Mouse (Mus musculus) limb, embryonic 14.5 days (tissue): ENCODE measurements around the gene Slc25a22. TPM values are rescaled to one million over a fixed set of nuclear protein-coding genes. Genes with fewer than 3 reads are reported as not detected.

ENCODE experiments used
- ATAC-seq: fragments of 200-750 bp; cut with Nextera tagmentation; 2 replicates; pipeline ENCODE4 v1.8.0; 2017; ENCODE audit warnings: low read depth, moderate number of reproducible peaks, moderate TSS enrichment; ENCODE audit not compliant: low FRiP score
- DNase-seq: peaks from one replicate; pipeline ENCODE4 v3.0.0-alpha.2; 2015; ENCODE audit warnings: low spot score
- H3K27ac ChIP-seq: fragments of 300-500 bp; sonication (generic); replicated peaks from 2 replicates; pipeline ENCODE4 v1.5.1; 2014; ENCODE audit warnings: low read depth, mild to moderate bottlenecking, low read length, moderate library complexity, mixed read lengths
- H3K27me3 ChIP-seq: fragments of 300-500 bp; sonication (generic); 2 replicates; pipeline ENCODE4 v1.6.1; 2014; ENCODE audit warnings: low read length, mixed read lengths; ENCODE audit not compliant: control insufficient read depth, insufficient read depth
- H3K36me3 ChIP-seq: fragments of 300-500 bp; sonication (generic); 2 replicates; pipeline ENCODE4 v1.6.1; 2014; ENCODE audit warnings: mild to moderate bottlenecking, low read length, moderate library complexity, mixed read lengths; ENCODE audit not compliant: control insufficient read depth, insufficient read depth
- H3K4me1 ChIP-seq: fragments of 300-500 bp; sonication (generic); 2 replicates; pipeline ENCODE4 v1.6.1; 2014; ENCODE audit warnings: antibody characterized with exemption, low read length, mixed read lengths; ENCODE audit not compliant: control insufficient read depth, insufficient read depth
- H3K4me2 ChIP-seq: fragments of 300-500 bp; sonication (generic); replicated peaks from 2 replicates; pipeline ENCODE4 v1.6.1; 2014; ENCODE audit warnings: low read depth, mild to moderate bottlenecking, low read length, moderate library complexity; ENCODE audit not compliant: severe bottlenecking
- H3K4me3 ChIP-seq: fragments of 300-500 bp; sonication (generic); replicated peaks from 2 replicates; pipeline ENCODE4 v1.5.1; 2014; ENCODE audit warnings: low read length
- H3K9ac ChIP-seq: fragments of 300-500 bp; sonication (generic); 2 replicates; pipeline ENCODE4 v1.6.1; 2014; ENCODE audit warnings: mild to moderate bottlenecking, low read depth, low read length, moderate library complexity; ENCODE audit not compliant: severe bottlenecking
- H3K9me3 ChIP-seq: fragments of 300-500 bp; sonication (generic); 2 replicates; pipeline ENCODE4 v1.6.1; 2016; ENCODE audit warnings: low read length; ENCODE audit not compliant: control insufficient read depth
- POLR2A ChIP-seq: fragments of 200-500 bp; IDR thresholded peaks from 2 replicates; pipeline ENCODE4 v1.8.0; 2012; ENCODE audit warnings: inconsistent platforms, mild to moderate bottlenecking, moderate library complexity, borderline replicate concordance; ENCODE audit not compliant: insufficient read depth, insufficient read length; ENCODE audit errors: extremely low read depth
- WGBS: fragments of 180-500 bp; shearing (Covaris S2); extraction: QIAGEN DNeasy Blood & Tissue Kit; methylation state at CpG from one replicate; pipeline ENCODE4 v1.1.7; 2014; 5-methylcytosine and 5-hydroxymethylcytosine counted together
- polyA plus RNA-seq, 2 experiments: library from polyadenylated mRNA; depleted of rRNA in 1 of 2; stranded (reverse) in 1 of 2; unstranded in 1 of 2; fragments of >200 nt; fragmentation: Nextera tagmentation in 1 of 2; extraction: Ambion mirVana in 1 of 2; gene quantifications; 2 replicates each; pipeline versions ENCODE4 v1.2.1 to v1.2.3; 2012 to 2014

The Slc25a22 gene
- polyA plus RNA-seq, 2 experiments, result 22.8 to 75.1 TPM

- peaks cover 10% of the 10 kb centered on the region for H3K4me1 ChIP-seq
- no peak overlapping the region for H3K9ac ChIP-seq
- DNase-seq (no peak), ATAC-seq (no peak)
- no peaks in the 10 kb centered on the region for H3K27me3 ChIP-seq
- no peaks in the 10 kb centered on the region for H3K9me3 ChIP-seq
- no peak overlapping the region for H3K4me3 ChIP-seq
- no peak for TF ChIP-seq POLR2A
- no peak overlapping the region for H3K4me2 ChIP-seq
- 54% methylated on average over 2 of the region's 2 CpGs for WGBS
- no peak overlapping the region for H3K27ac ChIP-seq
- H3K36me3 ChIP-seq, result no peaks in the 10 kb centered on the region
These were observed 49.7 kb downstream of the Slc25a22 start for GRCm38 (mm10) chr7:141387807-141388486.

- 81% methylated on average over 4 of the region's 4 CpGs for WGBS
- H3K4me2 ChIP-seq, result no peak overlapping the region
These were observed 56.4 kb downstream of the Slc25a22 start for GRCm38 (mm10) chr7:141381068-141381835.

More at GRCm38 (mm10) chr7:141381068-141381835, 56.4 kb downstream of the Slc25a22 start:
- no peaks in the 10 kb centered on the region for H3K4me1 ChIP-seq
- H3K9ac ChIP-seq, result no peak overlapping the region
- ATAC-seq (no peak), DNase-seq (no peak)
- H3K9me3 ChIP-seq, result no peaks in the 10 kb centered on the region
- H3K27ac ChIP-seq, result no peak overlapping the region
- no peaks in the 10 kb centered on the region for H3K27me3 ChIP-seq
- H3K4me3 ChIP-seq, result no peak overlapping the region
- no peak for TF ChIP-seq POLR2A
- no peaks in the 10 kb centered on the region for H3K36me3 ChIP-seq

Other genes with a start within 250 kb of the Slc25a22 start
- gene Hras, start 243.9 kb downstream of the Slc25a22 start, polyA plus RNA-seq (2012; rRNA removed), result 111 and 112 TPM in 2 replicates
- gene Hras, start 243.9 kb downstream of the Slc25a22 start, polyA plus RNA-seq (2014; fragmentation: Nextera tagmentation; extraction: Ambion mirVana), result 136 and 143 TPM in 2 replicates
- 14.8 and 17.8 TPM in 2 replicates for gene Lrrc56, start 243.7 kb downstream of the Slc25a22 start, polyA plus RNA-seq (2012; rRNA removed)
- gene Lrrc56, start 243.7 kb downstream of the Slc25a22 start, polyA plus RNA-seq (2014; fragmentation: Nextera tagmentation; extraction: Ambion mirVana), result 5.8 and 8.3 TPM in 2 replicates
- gene Lmntd2, start 223.8 kb downstream of the Slc25a22 start, polyA plus RNA-seq (2012; rRNA removed), result 6.6 and 6.9 TPM in 2 replicates
- gene Lmntd2, start 223.8 kb downstream of the Slc25a22 start, polyA plus RNA-seq (2014; fragmentation: Nextera tagmentation; extraction: Ambion mirVana), result 0.95 and 1.7 TPM in 2 replicates
- 40.0 and 44.8 TPM in 2 replicates for gene Rassf7, start 222.0 kb downstream of the Slc25a22 start, polyA plus RNA-seq (2012; rRNA removed)
- 30.9 and 31.7 TPM in 2 replicates for gene Rassf7, start 222.0 kb downstream of the Slc25a22 start, polyA plus RNA-seq (2014; fragmentation: Nextera tagmentation; extraction: Ambion mirVana)
- 37.6 and 42.6 TPM in 2 replicates for gene Phrf1, start 209.1 kb downstream of the Slc25a22 start, polyA plus RNA-seq (2012; rRNA removed)
- 65.9 and 72.7 TPM in 2 replicates for gene Phrf1, start 209.1 kb downstream of the Slc25a22 start, polyA plus RNA-seq (2014; fragmentation: Nextera tagmentation; extraction: Ambion mirVana)
- gene Irf7, start 171.4 kb downstream of the Slc25a22 start, polyA plus RNA-seq (2012; rRNA removed), result 3.2 and 4.6 TPM in 2 replicates
- 2.1 TPM in 2 replicates for gene Irf7, start 171.4 kb downstream of the Slc25a22 start, polyA plus RNA-seq (2014; fragmentation: Nextera tagmentation; extraction: Ambion mirVana)
- gene Cdhr5, start 161.1 kb downstream of the Slc25a22 start, polyA plus RNA-seq (2012; rRNA removed), result 0.29 and 0.35 TPM in 2 replicates
- gene Cdhr5, start 161.1 kb downstream of the Slc25a22 start, polyA plus RNA-seq (2014; fragmentation: Nextera tagmentation; extraction: Ambion mirVana), result 0.18 and 0.43 TPM in 2 replicates
- gene Sct, start 158.8 kb downstream of the Slc25a22 start, polyA plus RNA-seq (2012; rRNA removed), result 17.5 and 17.6 TPM in 2 replicates
- gene Sct, start 158.8 kb downstream of the Slc25a22 start, polyA plus RNA-seq (2014; fragmentation: Nextera tagmentation; extraction: Ambion mirVana), result 14.2 and 17.3 TPM in 2 replicates
- 3.1 and 4.0 TPM in 2 replicates for gene Drd4, start 145.9 kb downstream of the Slc25a22 start, polyA plus RNA-seq (2012; rRNA removed)
- gene Drd4, start 145.9 kb downstream of the Slc25a22 start, polyA plus RNA-seq (2014; fragmentation: Nextera tagmentation; extraction: Ambion mirVana), result 1.5 and 2.0 TPM in 2 replicates
- gene Deaf1, start 110.2 kb downstream of the Slc25a22 start, polyA plus RNA-seq (2012; rRNA removed), result 47.0 TPM in 2 replicates
- gene Deaf1, start 110.2 kb downstream of the Slc25a22 start, polyA plus RNA-seq (2014; fragmentation: Nextera tagmentation; extraction: Ambion mirVana), result 82.6 and 89.1 TPM in 2 replicates
- gene Tmem80, start 110.2 kb downstream of the Slc25a22 start, polyA plus RNA-seq (2012; rRNA removed), result 55.6 and 59.5 TPM in 2 replicates
- gene Tmem80, start 110.2 kb downstream of the Slc25a22 start, polyA plus RNA-seq (2014; fragmentation: Nextera tagmentation; extraction: Ambion mirVana), result 23.4 and 23.6 TPM in 2 replicates
- 20.3 and 22.4 TPM in 2 replicates for gene Eps8l2, start 99.0 kb downstream of the Slc25a22 start, polyA plus RNA-seq (2012; rRNA removed)
- gene Eps8l2, start 99.0 kb downstream of the Slc25a22 start, polyA plus RNA-seq (2014; fragmentation: Nextera tagmentation; extraction: Ambion mirVana), result 17.0 and 19.0 TPM in 2 replicates
- 161 and 188 TPM in 2 replicates for gene Taldo1, start 45.7 kb downstream of the Slc25a22 start, polyA plus RNA-seq (2012; rRNA removed)
- gene Taldo1, start 45.7 kb downstream of the Slc25a22 start, polyA plus RNA-seq (2014; fragmentation: Nextera tagmentation; extraction: Ambion mirVana), result 238 and 243 TPM in 2 replicates
- gene Gatd1, start 23.8 kb downstream of the Slc25a22 start, polyA plus RNA-seq (2012; rRNA removed), result 92.3 and 108 TPM in 2 replicates
- gene Gatd1, start 23.8 kb downstream of the Slc25a22 start, polyA plus RNA-seq (2014; fragmentation: Nextera tagmentation; extraction: Ambion mirVana), result 49.0 and 51.2 TPM in 2 replicates
- 1.8 TPM in 2 replicates for gene Cend1, start 8.4 kb downstream of the Slc25a22 start, polyA plus RNA-seq (2012; rRNA removed)
- 0.66 and 0.75 TPM in 2 replicates for gene Cend1, start 8.4 kb downstream of the Slc25a22 start, polyA plus RNA-seq (2014; fragmentation: Nextera tagmentation; extraction: Ambion mirVana)
- 25.0 and 43.0 TPM in 2 replicates for gene Pidd1, start 6.1 kb upstream of the Slc25a22 start, polyA plus RNA-seq (2012; rRNA removed)
- gene Pidd1, start 6.1 kb upstream of the Slc25a22 start, polyA plus RNA-seq (2014; fragmentation: Nextera tagmentation; extraction: Ambion mirVana), result 6.9 and 8.2 TPM in 2 replicates
- 909 and 1,375 TPM in 2 replicates for gene Rplp2, start 9.5 kb upstream of the Slc25a22 start, polyA plus RNA-seq (2012; rRNA removed)
- 1,364 and 1,396 TPM in 2 replicates for gene Rplp2, start 9.5 kb upstream of the Slc25a22 start, polyA plus RNA-seq (2014; fragmentation: Nextera tagmentation; extraction: Ambion mirVana)
- gene Pnpla2, start 17.3 kb upstream of the Slc25a22 start, polyA plus RNA-seq (2012; rRNA removed), result 14.8 and 16.4 TPM in 2 replicates
- gene Pnpla2, start 17.3 kb upstream of the Slc25a22 start, polyA plus RNA-seq (2014; fragmentation: Nextera tagmentation; extraction: Ambion mirVana), result 14.5 and 14.8 TPM in 2 replicates
- 11.9 and 12.1 TPM in 2 replicates for gene Cracr2b, start 23.2 kb upstream of the Slc25a22 start, polyA plus RNA-seq (2012; rRNA removed)
- gene Cracr2b, start 23.2 kb upstream of the Slc25a22 start, polyA plus RNA-seq (2014; fragmentation: Nextera tagmentation; extraction: Ambion mirVana), result 8.3 and 8.8 TPM in 2 replicates
- gene Cd151, start 29.5 kb upstream of the Slc25a22 start, polyA plus RNA-seq (2012; rRNA removed), result 100 and 125 TPM in 2 replicates
- gene Cd151, start 29.5 kb upstream of the Slc25a22 start, polyA plus RNA-seq (2014; fragmentation: Nextera tagmentation; extraction: Ambion mirVana), result 44.2 and 44.4 TPM in 2 replicates
- gene Polr2l, start 37.2 kb upstream of the Slc25a22 start, polyA plus RNA-seq (2012; rRNA removed), result 27.5 and 32.1 TPM in 2 replicates
- gene Polr2l, start 37.2 kb upstream of the Slc25a22 start, polyA plus RNA-seq (2014; fragmentation: Nextera tagmentation; extraction: Ambion mirVana), result 59.4 and 61.0 TPM in 2 replicates
- gene Tspan4, start 37.3 kb upstream of the Slc25a22 start, polyA plus RNA-seq (2012; rRNA removed), result 101 and 165 TPM in 2 replicates
- 77.9 and 79.4 TPM in 2 replicates for gene Tspan4, start 37.3 kb upstream of the Slc25a22 start, polyA plus RNA-seq (2014; fragmentation: Nextera tagmentation; extraction: Ambion mirVana)
- gene Chid1, start 102.0 kb upstream of the Slc25a22 start, polyA plus RNA-seq (2012; rRNA removed), result 41.8 and 46.8 TPM in 2 replicates
- 43.5 and 46.3 TPM in 2 replicates for gene Chid1, start 102.0 kb upstream of the Slc25a22 start, polyA plus RNA-seq (2014; fragmentation: Nextera tagmentation; extraction: Ambion mirVana)
- gene Ap2a2, start 124.3 kb upstream of the Slc25a22 start, polyA plus RNA-seq (2012; rRNA removed), result 39.5 and 43.7 TPM in 2 replicates
- 71.6 and 81.4 TPM in 2 replicates for gene Ap2a2, start 124.3 kb upstream of the Slc25a22 start, polyA plus RNA-seq (2014; fragmentation: Nextera tagmentation; extraction: Ambion mirVana)
- gene Muc6, start 217.4 kb upstream of the Slc25a22 start, polyA plus RNA-seq (2012; rRNA removed), result 0.06 and 0.09 TPM in 2 replicates
- gene Muc6, start 217.4 kb upstream of the Slc25a22 start, polyA plus RNA-seq (2014; fragmentation: Nextera tagmentation; extraction: Ambion mirVana), result 0.12 and 0.18 TPM in 2 replicates